8 mouse cellular contexts compared by ENCODE assay signal in genomic region chr5:142824091-142824490, GRCm38 (mm10). TPM values are rescaled to one million over a fixed set of nuclear protein-coding genes. Genes with fewer than 3 reads are reported as not detected.
A peak's percentile ranks its signal among the peaks of the same experiment; 100 is the strongest.
DNase-seq lines count a peak whose midpoint lies in the region; ATAC-seq lines count a peak whose summit lies in the region.

No protein-coding gene starts in this region.

- 0 out of 2 replicates have a peak overlapping the region, but pooled peaks have one; percentile 26 for H3K9ac ChIP-seq in liver, embryonic 13.5 days

- peak overlapping the region; percentile 68 for H3K4me2 ChIP-seq in liver, embryonic 13.5 days

- intact Hi-C loops in gastrocnemius, postnatal 14 days (cut with DNase I; ENCODE audit: low total_unique reads), result no loop called here

- H3K4me1 ChIP-seq in forebrain, embryonic 10.5 days, result peaks cover 50% of the 10 kb centered on the region
- peaks cover 36% of the 10 kb centered on the region for H3K4me1 ChIP-seq in liver, embryonic 13.5 days (replicated peaks)

- no peaks in the 10 kb centered on the region for H3K27me3 ChIP-seq in forebrain, embryonic 10.5 days (ENCODE audit: poor library complexity, severe bottlenecking)
- H3K27me3 ChIP-seq in liver, embryonic 13.5 days, result peaks cover 75% of the 10 kb centered on the region

- peak; percentile 50 for DNase-seq in cerebellum, adult 9-11 months
- no peak for DNase-seq in cerebellum, adult 11-12 months
- DNase-seq in 3T3-L1 (ENCODE audit: low read depth, low spot score), result peak; percentile 49
- no peak for DNase-seq in forebrain, embryonic 10.5 days (ENCODE audit: extremely low spot score, low spot score)
- no peak for DNase-seq in liver, embryonic 13.5 days
- DNase-seq in urinary bladder, adult 18-20 months (ENCODE audit: low spot score in 2 of 2), result no peak
- no peak for DNase-seq in gastrocnemius, postnatal 14 days
- DNase-seq in thymus, postnatal 10 days (ENCODE audit: low spot score in 2 of 2), result no peak

- H3K27ac ChIP-seq in forebrain, embryonic 10.5 days, result peak overlapping the region; percentile 100
- H3K27ac ChIP-seq in liver, embryonic 13.5 days, result peak overlapping the region; percentile 88

- no peak for ATAC-seq in liver, embryonic 13.5 days (ENCODE audit: low read depth)

- WGBS in forebrain, embryonic 10.5 days, result 42% methylated on average over 6 of the region's 6 CpGs
- 34% methylated on average over 6 of the region's 6 CpGs for WGBS in liver, embryonic 13.5 days (ENCODE audit: insufficient replicate concordance)

- no peaks in the 10 kb centered on the region for H3K36me3 ChIP-seq in forebrain, embryonic 10.5 days (replicated peaks)
- no peaks in the 10 kb centered on the region for H3K36me3 ChIP-seq in liver, embryonic 13.5 days

- H3K4me3 ChIP-seq in forebrain, embryonic 10.5 days, result peak overlapping the region; percentile 100
- H3K4me3 ChIP-seq in liver, embryonic 13.5 days (replicated peaks), result 0 out of 2 replicates have a peak overlapping the region, but pooled peaks have one; percentile 64

- H3K9me3 ChIP-seq in forebrain, embryonic 10.5 days, result no peaks in the 10 kb centered on the region
- no peaks in the 10 kb centered on the region for H3K9me3 ChIP-seq in liver, embryonic 13.5 days (replicated peaks)

RNA-seq across cellular contexts. Expression of gene Tnrc18, which starts 6.6 kb away (rescaled TPM):
- 21.5 and 22.7 TPM in 2 replicates for polyA plus RNA-seq in forebrain, embryonic 10.5 days (2016; fragmentation: Nextera tagmentation; extraction: Ambion mirVana)
- 2.4 and 2.5 TPM in 2 replicates for polyA plus RNA-seq in liver, embryonic 13.5 days (2015; fragmentation: Nextera tagmentation; extraction: Ambion mirVana)
- 10 to 100 TPM; 36.2 to 37.1 TPM for total RNA-seq in gastrocnemius, postnatal 14 days (2021)

Comparison
In these comparisons a context has a peak if more than half of its experiments do, and no peak if none do; other contexts are left out.
1. DNase-seq: peak in cerebellum, adult 9-11 months (single experiment) and 3T3-L1 (single experiment); none in cerebellum, adult 11-12 months (single experiment), forebrain, embryonic 10.5 days (single experiment), liver, embryonic 13.5 days (single experiment), urinary bladder, adult 18-20 months (0 of 2), gastrocnemius, postnatal 14 days (single experiment) and thymus, postnatal 10 days (0 of 2).